Mouse (Mus musculus): Measurements from ENCODE around the gene 4930558C23Rik. TPM values are rescaled to one million over a fixed set of nuclear protein-coding genes. Genes with fewer than 3 reads are reported as not detected.
A peak's percentile ranks its signal among the peaks of the same experiment; 100 is the strongest.
"Not testable (repeated sequence)": the region's sequence is repeated elsewhere in the genome, so short reads cannot be mapped to it uniquely, and the experiment has no call there.

The 4930558C23Rik gene
- polyA plus RNA-seq, 1 experiment from 2014 or later: not detected

- peak; percentile 14; the same call in 1 of the 2 replicates for ATAC-seq (ENCODE audit: insufficient read depth, low FRiP score, low read depth)
Measured at GRCm38 (mm10) chr3:95428423-95428822, 25.8 kb upstream of the 4930558C23Rik start.

GRCm38 (mm10) chr3:95427891-95428238, 25.2 kb upstream of the 4930558C23Rik start:
- H3K4me2 ChIP-seq: peak overlapping the region; percentile 48
- not testable (repeated sequence) for H3K9ac ChIP-seq; H3K36me3 ChIP-seq; ATAC-seq (ENCODE audit: insufficient read depth, low FRiP score, low read depth); H3K27me3 ChIP-seq (replicated peaks); H3K4me1 ChIP-seq; H3K27ac ChIP-seq; H3K9me3 ChIP-seq
- H3K4me3 ChIP-seq (replicated peaks): peak overlapping the region; percentile 27
- WGBS: 10% methylated on average over 16 of the region's 21 CpGs

More at GRCm38 (mm10) chr3:95428423-95428822, 25.8 kb upstream of the 4930558C23Rik start:
- 69% methylated on average over 5 of the region's 11 CpGs for WGBS
- H3K27me3 ChIP-seq (replicated peaks); H3K9ac ChIP-seq; H3K36me3 ChIP-seq; H3K9me3 ChIP-seq; H3K4me2 ChIP-seq; H3K4me3 ChIP-seq (replicated peaks); H3K27ac ChIP-seq; H3K4me1 ChIP-seq: not testable (repeated sequence)

- peak; percentile 50; the same call in 1 of the 2 replicates for ATAC-seq (ENCODE audit: insufficient read depth, low FRiP score, low read depth)
- not testable (repeated sequence) for H3K9ac ChIP-seq; H3K36me3 ChIP-seq; H3K4me1 ChIP-seq; H3K27me3 ChIP-seq (replicated peaks); H3K27ac ChIP-seq; H3K9me3 ChIP-seq
- H3K4me2 ChIP-seq: peak overlapping the region; percentile 48
- 19% methylated on average over 17 of the region's 33 CpGs for WGBS
- H3K4me3 ChIP-seq (replicated peaks): peak overlapping the region; percentile 27
Measured at GRCm38 (mm10) chr3:95427117-95427890, 24.7 kb upstream of the 4930558C23Rik start.

GRCm38 (mm10) chr3:95426476-95426875, 23.8 kb upstream of the 4930558C23Rik start:
- not testable (repeated sequence) for H3K27me3 ChIP-seq (replicated peaks); H3K27ac ChIP-seq; H3K36me3 ChIP-seq; H3K4me1 ChIP-seq; H3K4me3 ChIP-seq (replicated peaks); ATAC-seq (ENCODE audit: insufficient read depth, low FRiP score, low read depth); H3K9ac ChIP-seq; H3K4me2 ChIP-seq; H3K9me3 ChIP-seq
- WGBS: 85% methylated on average over 5 of the region's 5 CpGs

GRCm38 (mm10) chr3:95417866-95418265, 15.2 kb upstream of the 4930558C23Rik start:
- Histone ChIP-seq H3K4me3 (replicated peaks) (no peak overlapping the region), H3K36me3 (no peaks in the 10 kb centered on the region), H3K27ac (no peak overlapping the region), H3K27me3 (replicated peaks) (no peaks in the 10 kb centered on the region), H3K9ac (no peak overlapping the region), H3K4me2 (no peak overlapping the region), H3K4me1 (no peaks in the 10 kb centered on the region), H3K9me3 (no peaks in the 10 kb centered on the region; the same call in 1 of the 2 replicates)
- ATAC-seq (ENCODE audit: insufficient read depth, low FRiP score, low read depth): no peak
- WGBS: 83% methylated on average over 6 of the region's 6 CpGs

GRCm38 (mm10) chr3:95412268-95412667, 9.6 kb upstream of the 4930558C23Rik start:
- H3K4me1 ChIP-seq: no peaks in the 10 kb centered on the region
- H3K4me3 ChIP-seq (replicated peaks): no peak overlapping the region
- no peak overlapping the region for H3K4me2 ChIP-seq
- no peaks in the 10 kb centered on the region for H3K27me3 ChIP-seq (replicated peaks)
- WGBS: 77% methylated on average over 1 of the region's 1 CpGs
- ATAC-seq (ENCODE audit: insufficient read depth, low FRiP score, low read depth): no peak
- no peaks in the 10 kb centered on the region for H3K9me3 ChIP-seq
- H3K27ac ChIP-seq: no peak overlapping the region
- H3K9ac ChIP-seq: no peak overlapping the region
- H3K36me3 ChIP-seq: no peaks in the 10 kb centered on the region

GRCm38 (mm10) chr3:95408852-95409251, 6.2 kb upstream of the 4930558C23Rik start:
- ATAC-seq (ENCODE audit: insufficient read depth, low FRiP score, low read depth): no peak
- Histone ChIP-seq H3K9me3 (no peaks in the 10 kb centered on the region), H3K36me3 (no peaks in the 10 kb centered on the region), H3K4me2 (no peak overlapping the region), H3K27me3 (replicated peaks) (no peaks in the 10 kb centered on the region), H3K4me3 (replicated peaks) (no peak overlapping the region), H3K9ac (no peak overlapping the region), H3K4me1 (no peaks in the 10 kb centered on the region), H3K27ac (no peak overlapping the region)
- 80% methylated on average over 2 of the region's 2 CpGs for WGBS

GRCm38 (mm10) chr3:95407728-95408127, 5.1 kb upstream of the 4930558C23Rik start:
- H3K27me3 ChIP-seq (replicated peaks): no peaks in the 10 kb centered on the region
- no peak overlapping the region for H3K9ac ChIP-seq

GRCm38 (mm10) chr3:95394385-95394784, 8.3 kb downstream of the 4930558C23Rik start:
- WGBS: 83% methylated on average over 4 of the region's 4 CpGs
- H3K9me3 ChIP-seq: no peaks in the 10 kb centered on the region
- H3K4me3 ChIP-seq (replicated peaks): no peak overlapping the region
- H3K4me1 ChIP-seq: no peaks in the 10 kb centered on the region
- no peak overlapping the region for H3K4me2 ChIP-seq
- H3K27me3 ChIP-seq (replicated peaks): no peaks in the 10 kb centered on the region
- ATAC-seq (ENCODE audit: insufficient read depth, low FRiP score, low read depth): no peak
- H3K9ac ChIP-seq: no peak overlapping the region
- no peak overlapping the region for H3K27ac ChIP-seq
- no peaks in the 10 kb centered on the region for H3K36me3 ChIP-seq

More at GRCm38 (mm10) chr3:95407728-95408127, 5.1 kb upstream of the 4930558C23Rik start:
- no peak overlapping the region for H3K27ac ChIP-seq
- WGBS: 69% methylated on average over 1 of the region's 1 CpGs
- H3K9me3 ChIP-seq: no peaks in the 10 kb centered on the region
- no peak overlapping the region for H3K4me3 ChIP-seq (replicated peaks)
- ATAC-seq (ENCODE audit: insufficient read depth, low FRiP score, low read depth): no peak
- H3K36me3 ChIP-seq: no peaks in the 10 kb centered on the region
- H3K4me1 ChIP-seq: no peaks in the 10 kb centered on the region
- no peak overlapping the region for H3K4me2 ChIP-seq

GRCm38 (mm10) chr3:95385401-95386075, 17.1 kb downstream of the 4930558C23Rik start:
- Histone ChIP-seq H3K27me3 (replicated peaks) (no peaks in the 10 kb centered on the region), H3K4me2 (no peak overlapping the region), H3K27ac (no peak overlapping the region), H3K9me3 (no peaks in the 10 kb centered on the region), H3K4me3 (replicated peaks) (no peak overlapping the region), H3K9ac (no peak overlapping the region), H3K4me1 (no peaks in the 10 kb centered on the region), H3K36me3 (no peaks in the 10 kb centered on the region)
- no peak for ATAC-seq (ENCODE audit: insufficient read depth, low FRiP score, low read depth)
- 75% methylated on average over 5 of the region's 5 CpGs for WGBS

GRCm38 (mm10) chr3:95373208-95373607, 29.4 kb downstream of the 4930558C23Rik start:
- Histone ChIP-seq H3K9ac (no peak overlapping the region), H3K4me1 (no peaks in the 10 kb centered on the region), H3K4me3 (replicated peaks) (no peak overlapping the region), H3K27ac (no peak overlapping the region), H3K36me3 (no peaks in the 10 kb centered on the region), H3K9me3 (no peaks in the 10 kb centered on the region), H3K4me2 (no peak overlapping the region), H3K27me3 (replicated peaks) (no peaks in the 10 kb centered on the region)
- ATAC-seq (ENCODE audit: insufficient read depth, low FRiP score, low read depth): no peak
- WGBS: 90% methylated on average over 10 of the region's 10 CpGs

- no peak for ATAC-seq (ENCODE audit: insufficient read depth, low FRiP score, low read depth)
- no peak overlapping the region for H3K4me3 ChIP-seq (replicated peaks)
- H3K27ac ChIP-seq: no peak overlapping the region
- no peaks in the 10 kb centered on the region for H3K4me1 ChIP-seq
- H3K4me2 ChIP-seq: no peak overlapping the region
- H3K9ac ChIP-seq: no peak overlapping the region
- no peaks in the 10 kb centered on the region for H3K36me3 ChIP-seq
- H3K9me3 ChIP-seq: no peaks in the 10 kb centered on the region
- no peaks in the 10 kb centered on the region for H3K27me3 ChIP-seq (replicated peaks)
Measured at GRCm38 (mm10) chr3:95370101-95370500, 32.5 kb downstream of the 4930558C23Rik start.
